In genomic region chr8:123411246-123411645, GRCm38 (mm10) we compare ENCODE assay signal across 8 mouse cellular contexts. TPM values are rescaled to one million over a fixed set of nuclear protein-coding genes. Genes with fewer than 3 reads are reported as not detected.
DNase-seq lines count a peak whose midpoint lies in the region; ATAC-seq and TF ChIP-seq lines count a peak whose summit lies in the region.

Tubb3 (plus strand) TSS chr8:123411424.

- DNase-seq in thymus, postnatal 0 days (ENCODE audit: low spot score), result peak; percentile 65
- no peak for DNase-seq in thymus, postnatal 10 days (ENCODE audit: low spot score in 2 of 2)
- DNase-seq in cerebellum, adult 11 months, result peak; percentile 92
- DNase-seq in left cerebral cortex, postnatal 10 days (ENCODE audit: extremely low spot score in 1 of 2, low spot score in 2 of 2), result peak; percentile 88 to 90
- peak; percentile 68 for DNase-seq in stomach, postnatal 0 days (ENCODE audit: low spot score)

- intact Hi-C loops in left cerebral cortex, postnatal 10 days (cut with DNase I), result no loop called here

- WGBS in forebrain, embryonic 13.5 days, result 0% methylated on average over 26 of the region's 29 CpGs
- 0% methylated on average over 28 of the region's 29 CpGs for WGBS in hindbrain, embryonic 16.5 days
- WGBS in midbrain, embryonic 15.5 days, result under 1% methylated on average over 29 of the region's 29 CpGs
- WGBS in stomach, postnatal 0 days, result 0% methylated on average over 18 of the region's 29 CpGs

- H3K36me3 ChIP-seq in forebrain, embryonic 13.5 days (ENCODE audit: poor library complexity, severe bottlenecking), result no peaks in the 10 kb centered on the region
- H3K36me3 ChIP-seq in hindbrain, embryonic 16.5 days (ENCODE audit: control insufficient read depth, insufficient read depth, low read length), result no peaks in the 10 kb centered on the region
- H3K36me3 ChIP-seq in midbrain, embryonic 15.5 days (replicated peaks), result no peaks in the 10 kb centered on the region
- no peaks in the 10 kb centered on the region for H3K36me3 ChIP-seq in stomach, postnatal 0 days (ENCODE audit: control insufficient read depth, insufficient read depth, low read length)

- TF ChIP-seq CTCF in stomach, postnatal 0 days (IDR thresholded peaks at IDR 0.05; ENCODE audit: low read depth), result no peak

- TF ChIP-seq EP300 in stomach, postnatal 0 days (optimal IDR thresholded peaks at IDR 0.05), result no peak

- ATAC-seq in forebrain, embryonic 13.5 days, result peak; percentile 92
- peak; percentile 94 for ATAC-seq in hindbrain, embryonic 16.5 days
- ATAC-seq in midbrain, embryonic 15.5 days (replicated peaks), result peak; percentile 94
- ATAC-seq in stomach, postnatal 0 days (ENCODE audit: low FRiP score, low TSS enrichment), result peak; percentile 57; the same call in 1 of the 2 replicates

- no peaks in the 10 kb centered on the region for H3K9me3 ChIP-seq in forebrain, embryonic 13.5 days (replicated peaks)
- no peaks in the 10 kb centered on the region for H3K9me3 ChIP-seq in hindbrain, embryonic 16.5 days (ENCODE audit: control insufficient read depth, low read length)
- H3K9me3 ChIP-seq in midbrain, embryonic 15.5 days, result no peaks in the 10 kb centered on the region
- no peaks in the 10 kb centered on the region for H3K9me3 ChIP-seq in stomach, postnatal 0 days (ENCODE audit: control insufficient read depth, low read length)

- peak within 1 kb of the TSS; percentile 100 for H3K9ac ChIP-seq in forebrain, embryonic 13.5 days
- H3K9ac ChIP-seq in hindbrain, embryonic 16.5 days (ENCODE audit: low read depth, low read length), result peak within 1 kb of the TSS; percentile 97
- peak within 1 kb of the TSS; percentile 94 for H3K9ac ChIP-seq in midbrain, embryonic 15.5 days
- no peak within 1 kb of the TSS for H3K9ac ChIP-seq in stomach, postnatal 0 days (ENCODE audit: low read length)

- H3K27ac ChIP-seq in forebrain, embryonic 13.5 days, result peak within 1 kb of the TSS; percentile 98
- peak within 1 kb of the TSS; percentile 96 for H3K27ac ChIP-seq in hindbrain, embryonic 16.5 days (ENCODE audit: low read depth, low read length)
- peak within 1 kb of the TSS; percentile 98 for H3K27ac ChIP-seq in midbrain, embryonic 15.5 days
- no peak within 1 kb of the TSS for H3K27ac ChIP-seq in stomach, postnatal 0 days (replicated peaks)

- peak within 1 kb of the TSS; percentile 94 for H3K4me3 ChIP-seq in forebrain, embryonic 13.5 days
- peak within 1 kb of the TSS; percentile 79 for H3K4me3 ChIP-seq in hindbrain, embryonic 16.5 days (ENCODE audit: low read length)
- peak within 1 kb of the TSS; percentile 74 for H3K4me3 ChIP-seq in midbrain, embryonic 15.5 days
- peak within 1 kb of the TSS; percentile 21; the same call in 1 of the 2 replicates for H3K4me3 ChIP-seq in stomach, postnatal 0 days (ENCODE audit: low read depth, low read length)

- H3K27me3 ChIP-seq in forebrain, embryonic 13.5 days, result no peaks in the 10 kb centered on the region
- no peaks in the 10 kb centered on the region for H3K27me3 ChIP-seq in hindbrain, embryonic 16.5 days (replicated peaks; ENCODE audit: control insufficient read depth, insufficient read depth, low read length)
- H3K27me3 ChIP-seq in midbrain, embryonic 15.5 days (replicated peaks), result no peaks in the 10 kb centered on the region
- H3K27me3 ChIP-seq in stomach, postnatal 0 days (ENCODE audit: control insufficient read depth, insufficient read depth, low read length), result peaks cover 18% of the 10 kb centered on the region

- H3K4me1 ChIP-seq in forebrain, embryonic 13.5 days, result peaks cover 58% of the 10 kb centered on the region
- peaks cover 22% of the 10 kb centered on the region for H3K4me1 ChIP-seq in hindbrain, embryonic 16.5 days (ENCODE audit: control insufficient read depth, insufficient read depth, low read depth, low read length)
- H3K4me1 ChIP-seq in midbrain, embryonic 15.5 days, result peaks cover 38% of the 10 kb centered on the region
- H3K4me1 ChIP-seq in stomach, postnatal 0 days (replicated peaks; ENCODE audit: control insufficient read depth, insufficient read depth), result no peaks in the 10 kb centered on the region

- H3K4me2 ChIP-seq in forebrain, embryonic 13.5 days, result peak within 1 kb of the TSS; percentile 93
- H3K4me2 ChIP-seq in hindbrain, embryonic 16.5 days (ENCODE audit: low read length), result peak within 1 kb of the TSS; percentile 98
- peak within 1 kb of the TSS; percentile 95 for H3K4me2 ChIP-seq in midbrain, embryonic 15.5 days
- H3K4me2 ChIP-seq in stomach, postnatal 0 days (replicated peaks; ENCODE audit: low read depth), result peak within 1 kb of the TSS; percentile 40

RNA-seq across cellular contexts. Expression of gene Tubb3, which starts in this region (rescaled TPM):
- 11.9 and 16.3 TPM in 2 replicates for polyA plus RNA-seq in thymus, postnatal 0 days (2015; fragmentation: Nextera tagmentation; extraction: Ambion mirVana)
- 1,305 and 1,381 TPM in 2 replicates for polyA plus RNA-seq in forebrain, embryonic 13.5 days (2015; fragmentation: Nextera tagmentation; extraction: Ambion mirVana)
- 1,869 and 1,947 TPM in 2 replicates for polyA plus RNA-seq in hindbrain, embryonic 16.5 days (2015; fragmentation: Nextera tagmentation; extraction: Ambion mirVana)
- 1,000 to 10,000 TPM; 1,287 to 1,390 TPM for total RNA-seq in left cerebral cortex, postnatal 10 days (2021)
- 2,127 and 2,170 TPM in 2 replicates for polyA plus RNA-seq in midbrain, embryonic 15.5 days (2015; fragmentation: Nextera tagmentation; extraction: Ambion mirVana)
- polyA plus RNA-seq in stomach, postnatal 0 days (2015; fragmentation: Nextera tagmentation; extraction: Ambion mirVana), result 24.4 and 24.7 TPM in 2 replicates

Comparison
In these comparisons a context has a peak if more than half of its experiments do, and no peak if none do; other contexts are left out.
1. RNA of gene Tubb3 (polyA plus RNA-seq): 2,127 to 2,170 TPM in midbrain, embryonic 15.5 days, 1,869 to 1,947 TPM in hindbrain, embryonic 16.5 days and 1,305 to 1,381 TPM in forebrain, embryonic 13.5 days; 24.4 to 24.7 TPM in stomach, postnatal 0 days and 11.9 to 16.3 TPM in thymus, postnatal 0 days; every median in the first group is over 10 times any median in the second.
2. DNase-seq: peak in thymus, postnatal 0 days (single experiment), cerebellum, adult 11 months (single experiment), left cerebral cortex, postnatal 10 days (2 of 2) and stomach, postnatal 0 days (single experiment); none in thymus, postnatal 10 days (0 of 2).
3. H3K4me2 ChIP-seq: peak in every context shown above with its lines; median percentile 98 in hindbrain, embryonic 16.5 days; 95 in midbrain, embryonic 15.5 days; 93 in forebrain, embryonic 13.5 days; 40 in stomach, postnatal 0 days.
4. H3K4me3 ChIP-seq: peak in every context shown above with its lines; median percentile 94 in forebrain, embryonic 13.5 days; 79 in hindbrain, embryonic 16.5 days; 74 in midbrain, embryonic 15.5 days; 21 in stomach, postnatal 0 days.
5. Peak in every context shown above with its lines, with median percentiles within 50 percentile points of each other: ATAC-seq.